ENCODE assay signal across 12 mouse cellular contexts in the genomic region with DNA sequence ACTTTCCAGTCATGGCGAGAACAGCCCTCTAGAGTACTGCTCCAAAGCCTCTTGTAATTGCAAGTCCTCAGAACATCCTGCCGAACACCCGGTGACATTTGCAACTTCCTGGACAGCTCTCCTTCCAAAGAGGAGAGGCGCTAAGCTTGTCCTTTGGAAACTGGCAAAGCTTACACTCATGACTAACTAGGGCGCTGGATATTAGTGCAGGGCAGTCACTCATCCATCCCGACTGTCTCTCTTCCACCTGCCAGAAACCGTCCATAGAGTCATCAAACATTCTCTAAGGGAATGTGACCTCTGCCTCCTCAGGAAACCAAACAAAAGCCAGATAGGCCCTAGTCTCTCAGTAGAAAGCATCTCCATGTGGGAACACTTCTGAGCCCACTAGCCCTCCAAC. TPM values are rescaled to one million over a fixed set of nuclear protein-coding genes. Genes with fewer than 3 reads are reported as not detected.
A peak's percentile ranks its signal among the peaks of the same experiment; 100 is the strongest.
DNase-seq lines count a peak whose midpoint lies in the region; ATAC-seq and TF ChIP-seq lines count a peak whose summit lies in the region.
"Had no signal": no experiment of that assay in that cellular context is flagged by ENCODE, and none has a peak within 500 bp of the region (broad histone marks: within the 10 kb centered on the region; RNA-seq: fewer than 3 reads in every experiment).

No protein-coding gene starts in this region.

- no peak overlapping the region for H3K9ac ChIP-seq in kidney, embryonic 14.5 days (ENCODE audit: low read depth, low read length)
- H3K9ac ChIP-seq in intestine, embryonic 15.5 days, result no peak overlapping the region
- H3K9ac ChIP-seq in midbrain, postnatal 0 days (replicated peaks; ENCODE audit: low read length, poor library complexity, severe bottlenecking), result no peak overlapping the region
- H3K9ac ChIP-seq: liver, embryonic 14.5 days had no signal

- no peak overlapping the region for H3K4me3 ChIP-seq in kidney, embryonic 14.5 days (ENCODE audit: low read length)
- H3K4me3 ChIP-seq in intestine, embryonic 15.5 days (replicated peaks), result no peak overlapping the region
- no peak overlapping the region for H3K4me3 ChIP-seq in midbrain, postnatal 0 days (ENCODE audit: low read depth, low read length)
- no peak overlapping the region for H3K4me3 ChIP-seq in limb, embryonic 10.5 days

- no peak for TF ChIP-seq CTCF in midbrain, postnatal 0 days (IDR thresholded peaks at IDR 0.05)

- ATAC-seq in kidney, embryonic 14.5 days (ENCODE audit: low FRiP score, low TSS enrichment), result no peak
- ATAC-seq in intestine, embryonic 15.5 days, result no peak
- ATAC-seq in midbrain, postnatal 0 days (ENCODE audit: low FRiP score), result no peak

- no peak overlapping the region for H3K27ac ChIP-seq in kidney, embryonic 14.5 days (ENCODE audit: low read depth, low read length)
- H3K27ac ChIP-seq in intestine, embryonic 15.5 days, result no peak overlapping the region
- H3K27ac ChIP-seq in midbrain, postnatal 0 days (ENCODE audit: low read depth, low read length), result no peak overlapping the region
- H3K27ac ChIP-seq in limb, embryonic 10.5 days, result no peak overlapping the region
- H3K27ac ChIP-seq: liver, embryonic 14.5 days had no signal

- peak; percentile 10 to 24 for DNase-seq in adrenal gland, postnatal 36 days
- no peak for DNase-seq in adrenal gland, adult 2 months
- DNase-seq in kidney, adult 11 months, result peak; percentile 83
- no peak for DNase-seq in midbrain, postnatal 0 days (ENCODE audit: low spot score)
- no peak for DNase-seq in limb, embryonic 10.5 days (ENCODE audit: low spot score)
- DNase-seq in layer of hippocampus, adult 8-10 months (ENCODE audit: low spot score in 2 of 2), result no peak
- DNase-seq: adrenal gland, adult 8-10 months; cerebellum, adult 9-11 months had no signal

- H3K4me2 ChIP-seq in kidney, embryonic 14.5 days (replicated peaks; ENCODE audit: low read depth, low read length), result no peak overlapping the region; the same call in 1 of the 2 replicates
- H3K4me2 ChIP-seq in intestine, embryonic 15.5 days (replicated peaks), result peak overlapping the region; percentile 97
- H3K4me2 ChIP-seq in midbrain, postnatal 0 days (ENCODE audit: low read depth, low read length, poor library complexity, severe bottlenecking), result peak overlapping the region; percentile 92

- no peaks in the 10 kb centered on the region for H3K9me3 ChIP-seq in kidney, embryonic 14.5 days (ENCODE audit: control insufficient read depth, low read length)
- H3K9me3 ChIP-seq in intestine, embryonic 15.5 days, result no peaks in the 10 kb centered on the region
- no peaks in the 10 kb centered on the region for H3K9me3 ChIP-seq in midbrain, postnatal 0 days (ENCODE audit: low read length)
- no peaks in the 10 kb centered on the region for H3K9me3 ChIP-seq in limb, embryonic 10.5 days (replicated peaks)

- 0 out of 2 replicates have a peak, but pooled peaks cover 20% of the 10 kb centered on the region for H3K4me1 ChIP-seq in kidney, embryonic 14.5 days (ENCODE audit: control insufficient read depth, insufficient read depth, low read length)
- H3K4me1 ChIP-seq in intestine, embryonic 15.5 days (replicated peaks), result peaks cover 10% of the 10 kb centered on the region; the same call in 1 of the 2 replicates
- H3K4me1 ChIP-seq in midbrain, postnatal 0 days (ENCODE audit: insufficient read depth, low read length), result peaks cover 18% of the 10 kb centered on the region; the same call in 1 of the 2 replicates
- peaks cover 17% of the 10 kb centered on the region for H3K4me1 ChIP-seq in limb, embryonic 10.5 days

- WGBS in kidney, embryonic 14.5 days, result 55% methylated on average over 7 of the region's 7 CpGs
- WGBS in intestine, embryonic 15.5 days, result 56% methylated on average over 7 of the region's 7 CpGs
- WGBS in midbrain, postnatal 0 days, result 75% methylated on average over 7 of the region's 7 CpGs
- 75% methylated on average over 7 of the region's 7 CpGs for WGBS in limb, embryonic 10.5 days

- no peaks in the 10 kb centered on the region for H3K36me3 ChIP-seq in kidney, embryonic 14.5 days (ENCODE audit: control insufficient read depth, insufficient read depth, low read length)
- no peaks in the 10 kb centered on the region for H3K36me3 ChIP-seq in intestine, embryonic 15.5 days
- no peaks in the 10 kb centered on the region for H3K36me3 ChIP-seq in midbrain, postnatal 0 days (ENCODE audit: insufficient read depth, low read length)
- H3K36me3 ChIP-seq in limb, embryonic 10.5 days, result no peaks in the 10 kb centered on the region

- H3K27me3 ChIP-seq in kidney, embryonic 14.5 days (ENCODE audit: control insufficient read depth, insufficient read depth, low read length), result peaks cover 11% of the 10 kb centered on the region; the same call in 1 of the 2 replicates
- H3K27me3 ChIP-seq in intestine, embryonic 15.5 days (replicated peaks), result 0 out of 2 replicates have a peak, but pooled peaks cover 3% of the 10 kb centered on the region
- H3K27me3 ChIP-seq in midbrain, postnatal 0 days (ENCODE audit: insufficient read depth, low read length), result no peaks in the 10 kb centered on the region
- H3K27me3 ChIP-seq in limb, embryonic 10.5 days (ENCODE audit: low read depth, poor library complexity, severe bottlenecking), result peaks cover 38% of the 10 kb centered on the region

RNA-seq across cellular contexts. Expression of gene Galnt18, which starts 3.6 kb away (rescaled TPM):
- total RNA-seq in adrenal gland, postnatal 36 days (2021), result 10 to 100 TPM; 14.3 to 18.6 TPM
- total RNA-seq in adrenal gland, adult 2 months (2021), result 10 to 100 TPM; 11.6 to 18.3 TPM
- polyA plus RNA-seq in adrenal gland, adult 2 months (2012; rRNA removed), result 20.5 and 22.3 TPM in 2 replicates
- 11.3 and 17.8 TPM in 2 replicates for polyA plus RNA-seq in kidney, embryonic 14.5 days (2014; fragmentation: Nextera tagmentation; extraction: Ambion mirVana)
- 19.4 and 21.3 TPM in 2 replicates for polyA plus RNA-seq in intestine, embryonic 15.5 days (2015; fragmentation: Nextera tagmentation; extraction: Ambion mirVana)
- total RNA-seq in midbrain, postnatal 0 days (2014; rRNA removed), result 20.2 and 25.0 TPM in 2 replicates
- polyA plus RNA-seq in midbrain, postnatal 0 days (2015; fragmentation: Nextera tagmentation; extraction: Ambion mirVana), result 18.9 and 19.2 TPM in 2 replicates
- 8.6 and 10.3 TPM in 2 replicates for polyA plus RNA-seq in limb, embryonic 10.5 days (2016; fragmentation: Nextera tagmentation; extraction: Ambion mirVana)
- 10 to 100 TPM; 47.4 to 55.6 (median 53.4) TPM for total RNA-seq in layer of hippocampus, adult 8-10 months (2022)
- total RNA-seq: MEL had no signal

Comparison
In these comparisons a context has a peak if more than half of its experiments do, and no peak if none do; other contexts are left out.
1. DNase-seq: peak in adrenal gland, postnatal 36 days (2 of 2) and kidney, adult 11 months (single experiment); none in adrenal gland, adult 2 months (single experiment), midbrain, postnatal 0 days (single experiment), limb, embryonic 10.5 days (single experiment) and layer of hippocampus, adult 8-10 months (0 of 2).